Comparison of ENCODE assay signal across 8 mouse cellular contexts in the genomic region with DNA sequence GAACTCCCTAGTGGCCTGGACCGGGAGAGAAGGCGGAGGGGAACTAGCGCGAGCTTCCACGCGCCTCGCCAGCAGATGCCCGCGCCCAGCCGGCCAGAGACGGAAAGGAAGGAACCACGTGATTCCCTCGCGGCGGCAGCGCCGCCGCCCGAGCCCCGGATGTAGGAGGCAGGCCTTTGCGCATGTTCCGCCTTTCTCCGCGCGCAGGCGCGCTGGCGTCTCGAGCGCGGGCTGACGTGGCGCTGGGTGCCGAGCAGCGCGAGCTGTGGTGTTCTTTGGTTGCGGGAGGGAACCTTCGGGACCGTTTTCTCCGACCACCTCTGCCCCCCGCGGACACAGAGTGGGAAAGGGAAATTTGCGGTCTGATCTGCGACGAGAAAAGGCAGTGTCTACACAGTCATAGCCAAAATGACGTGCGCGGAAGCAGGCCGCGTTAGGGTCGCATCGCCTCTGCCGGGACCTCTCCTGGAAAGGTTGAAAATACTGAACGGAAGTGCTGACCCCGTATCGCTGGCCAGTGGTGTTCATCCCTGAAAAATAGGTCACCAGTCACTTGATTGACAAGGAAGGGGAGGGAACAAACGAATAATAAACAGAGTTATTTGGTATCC. TPM values are rescaled to one million over a fixed set of nuclear protein-coding genes. Genes with fewer than 3 reads are reported as not detected.
DNase-seq lines count a peak whose midpoint lies in the region; ATAC-seq lines count a peak whose summit lies in the region.

A gene (minus strand): TSS at position 108 of the 611 bp plus-strand sequence.

- no peaks in the 10 kb centered on the region for H3K36me3 ChIP-seq in hindbrain, embryonic 16.5 days (ENCODE audit: control insufficient read depth, insufficient read depth, low read length)
- no peaks in the 10 kb centered on the region for H3K36me3 ChIP-seq in macrophage (ENCODE audit: inconsistent target)

- peak; percentile 96 for ATAC-seq in hindbrain, embryonic 16.5 days

- peak within 1 kb of the TSS; percentile 64 for H3K4me3 ChIP-seq in hindbrain, embryonic 16.5 days (ENCODE audit: low read length)
- peak within 1 kb of the TSS; percentile 91 for H3K4me3 ChIP-seq in macrophage (ENCODE audit: inconsistent target)

- H3K9ac ChIP-seq in hindbrain, embryonic 16.5 days (ENCODE audit: low read depth, low read length): peak within 1 kb of the TSS; percentile 84

- H3K27ac ChIP-seq in hindbrain, embryonic 16.5 days (ENCODE audit: low read depth, low read length): peak within 1 kb of the TSS; percentile 98
- H3K27ac ChIP-seq in macrophage: peak within 1 kb of the TSS; percentile 92

- peaks cover 19% of the 10 kb centered on the region for H3K4me1 ChIP-seq in hindbrain, embryonic 16.5 days (ENCODE audit: control insufficient read depth, insufficient read depth, low read depth, low read length)

- H3K4me2 ChIP-seq in hindbrain, embryonic 16.5 days (ENCODE audit: low read length): peak within 1 kb of the TSS; percentile 77

- DNase-seq in T-cell, adult 2 months (ENCODE audit: low spot score): peak; percentile 95
- DNase-seq in cerebellum, postnatal 36 days: peak; percentile 94 to 97
- peak; percentile 94 for DNase-seq in gastrocnemius, adult 18-20 months (ENCODE audit: low spot score)
- DNase-seq in left cerebral cortex, adult 18-20 months (ENCODE audit: low spot score in 2 of 2): peak; percentile 92 to 96
- peak; percentile 94 for DNase-seq in right cerebral cortex, adult 18-20 months
- DNase-seq in urinary bladder, postnatal 10 days (ENCODE audit: low spot score): peak; percentile 85

- H3K27me3 ChIP-seq in hindbrain, embryonic 16.5 days (replicated peaks; ENCODE audit: control insufficient read depth, insufficient read depth, low read length): no peaks in the 10 kb centered on the region

- peaks cover 44% of the 10 kb centered on the region for H3K79me2 ChIP-seq in macrophage (ENCODE audit: inconsistent target)

- no peaks in the 10 kb centered on the region for H3K9me3 ChIP-seq in hindbrain, embryonic 16.5 days (ENCODE audit: control insufficient read depth, low read length)

- under 1% methylated on average over 56 of the region's 57 CpGs for WGBS in hindbrain, embryonic 16.5 days
- WGBS in macrophage (ENCODE audit: missing documents): 2% methylated on average over 43 of the region's 57 CpGs

RNA-seq across cellular contexts. Expression of the gene that starts here (rescaled TPM):
- total RNA-seq in gastrocnemius, adult 18-20 months (2021): 10 to 100 TPM; 83.7 to 95.7 TPM
- 102 and 103 TPM in 2 replicates for polyA plus RNA-seq in hindbrain, embryonic 16.5 days (2015; fragmentation: Nextera tagmentation; extraction: Ambion mirVana)
- total RNA-seq in left cerebral cortex, adult 18-20 months (2021): 10 to 100 TPM; 88.5 to 91.0 TPM
- 100 to 1,000 TPM; 237 to 601 (median 395) TPM for total RNA-seq in macrophage (2018; cell fraction: chromatin; rRNA removed)
- 100 to 1,000 TPM; 124 to 245 (median 178) TPM for total RNA-seq in macrophage (2018; cell fraction: cytosol; rRNA removed)
- 100 to 1,000 TPM; 253 to 531 (median 300) TPM for total RNA-seq in macrophage (2018; cell fraction: nucleus; rRNA removed)
- polyA plus RNA-seq in macrophage (2018): 151 to 321 TPM (median 247 TPM) in 3 replicates

Comparison
In these comparisons a context has a peak if more than half of its experiments do, and no peak if none do; other contexts are left out.
1. Peak in every context shown above with its lines: DNase-seq, ATAC-seq, H3K4me3 ChIP-seq and H3K27ac ChIP-seq.